Mouse (Mus musculus) embryonic fibroblast, embryonic 13.5 days (primary cell): ENCODE measurements around the gene Pcbp1. TPM values are rescaled to one million over a fixed set of nuclear protein-coding genes. Genes with fewer than 3 reads are reported as not detected.
"Not testable (repeated sequence)": the region's sequence is repeated elsewhere in the genome, so short reads cannot be mapped to it uniquely, and the experiment has no call there.

Experiments
- H3K27ac ChIP-seq: 2 replicates; pipeline ENCODE4 v1.5.1; 2012; ENCODE audit warnings: low read length, control low read depth, inconsistent platforms; ENCODE audit not compliant: insufficient read depth
- H3K4me1 ChIP-seq: 2 replicates; pipeline ENCODE4 v1.6.1; 2011; ENCODE audit warnings: low read length; ENCODE audit not compliant: control insufficient read depth, insufficient read depth
- H3K4me3 ChIP-seq: 2 replicates; pipeline ENCODE4 v1.5.1; 2011; ENCODE audit warnings: mild to moderate bottlenecking, control low read depth, low read length; ENCODE audit not compliant: insufficient read depth
- CTCF ChIP-seq: IDR thresholded peaks from 2 replicates; pipeline ENCODE4 v1.5.1; 2011; ENCODE audit warnings: mild to moderate bottlenecking, control low read depth, low read length, moderate library complexity, borderline replicate concordance; ENCODE audit not compliant: insufficient read depth
- POLR2A ChIP-seq: IDR thresholded peaks from 2 replicates; pipeline ENCODE4 v1.6.1; 2011; ENCODE audit warnings: low read depth, mild to moderate bottlenecking, control low read depth, low read length, moderate library complexity
- polyA plus RNA-seq: library from polyadenylated mRNA; stranded (reverse); fragments of >200 nt; gene quantifications from 2 replicates; pipeline ENCODE4 v1.2.4, GENCODE M21; 2011; ENCODE audit warnings: low read depth; ENCODE audit not compliant: missing spikeins, insufficient read length

Gene Pcbp1
- 176 and 186 TPM in 2 replicates for polyA plus RNA-seq

GRCm38 (mm10) chr6:86526032-86526960 is at the start of gene Pcbp1:
Gene Pcbp1 (minus strand): TSS chr6:86526321.
- TF ChIP-seq CTCF: no peak
- no peak; the same call in 1 of the 2 replicates for TF ChIP-seq POLR2A
- H3K4me3 ChIP-seq: peak within 1 kb of the TSS; percentile 79
- peak within 1 kb of the TSS; percentile 100 for H3K27ac ChIP-seq
- peaks cover 4% of the 10 kb centered on the region for H3K4me1 ChIP-seq

DNA sequence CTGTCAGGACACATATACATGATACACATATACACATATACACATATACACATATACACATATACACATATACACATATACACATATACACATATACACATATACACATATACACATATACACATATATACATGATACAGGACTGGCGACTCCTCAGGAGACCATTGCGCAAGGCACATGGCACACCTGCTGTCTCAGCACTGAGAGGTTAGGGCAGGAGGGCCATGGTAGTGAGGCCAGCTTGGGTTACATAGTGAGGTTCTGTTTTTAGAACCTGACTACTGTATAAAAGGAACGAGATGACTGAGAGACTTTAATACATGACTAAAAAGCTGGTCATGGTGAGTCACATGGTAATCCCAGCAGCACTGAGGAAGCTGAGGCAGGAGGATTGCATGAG is 48.4 kb upstream of the Pcbp1 start:
- Histone ChIP-seq H3K4me3 (no peak overlapping the region), H3K4me1 (peaks cover 5% of the 10 kb centered on the region; the same call in 1 of the 2 replicates), H3K27ac (no peak overlapping the region)
- TF ChIP-seq CTCF (no peak), POLR2A (no peak)

DNA sequence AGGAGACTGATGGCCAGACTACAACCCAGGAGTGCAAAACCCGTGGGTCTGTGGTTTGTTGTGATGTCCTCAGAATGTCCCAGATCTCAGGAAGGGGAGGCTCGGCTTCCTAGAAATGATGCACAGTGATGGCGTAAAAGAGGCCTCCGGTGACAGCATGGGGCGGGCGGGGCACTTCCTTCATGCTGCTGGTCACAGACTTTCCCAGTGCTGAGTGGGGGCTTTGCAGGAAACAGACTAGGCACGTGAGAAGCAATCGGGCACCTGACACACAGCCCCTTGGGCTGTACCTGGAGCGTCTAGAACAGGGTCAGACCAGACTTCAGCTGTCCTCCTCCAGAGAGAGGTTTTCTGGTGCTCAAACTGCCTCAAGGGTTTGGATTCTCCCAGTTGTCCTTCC is 44.7 kb upstream of the Pcbp1 start:
- TF ChIP-seq CTCF (no peak), POLR2A (no peak)
- no peak overlapping the region for H3K27ac ChIP-seq
- no peak overlapping the region for H3K4me3 ChIP-seq
- peaks cover 8% of the 10 kb centered on the region; the same call in 1 of the 2 replicates for H3K4me1 ChIP-seq

DNA sequence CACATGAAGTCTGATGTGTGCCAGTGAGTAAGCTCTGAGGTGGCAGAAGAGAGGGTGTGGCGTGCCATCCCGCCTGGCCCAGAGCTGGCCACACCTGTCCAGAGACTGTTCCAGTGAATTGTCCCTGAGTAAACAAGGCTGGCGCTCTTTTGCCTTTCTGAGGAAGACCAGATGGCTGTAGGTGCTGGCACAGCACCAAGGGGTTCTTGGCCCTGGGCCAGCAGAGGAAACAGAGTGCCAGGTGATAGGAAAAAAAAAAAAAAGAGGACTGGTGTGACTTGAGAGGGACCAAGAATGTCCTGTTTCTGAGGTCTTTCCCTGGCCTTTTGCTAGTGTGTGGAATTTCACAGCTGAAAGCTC is 43.3 kb upstream of the Pcbp1 start:
- no peak for TF ChIP-seq POLR2A
- no peak for TF ChIP-seq CTCF
- H3K4me3 ChIP-seq: no peak overlapping the region
- H3K4me1 ChIP-seq: peaks cover 8% of the 10 kb centered on the region; the same call in 1 of the 2 replicates
- H3K27ac ChIP-seq: no peak overlapping the region

- Histone ChIP-seq H3K4me3 (no peak overlapping the region), H3K27ac (no peak overlapping the region), H3K4me1 (peaks cover 8% of the 10 kb centered on the region; the same call in 1 of the 2 replicates)
- no peak for TF ChIP-seq CTCF
- TF ChIP-seq POLR2A: no peak
Measured at GRCm38 (mm10) chr6:86568816-86569460, 42.8 kb upstream of the Pcbp1 start.

DNA sequence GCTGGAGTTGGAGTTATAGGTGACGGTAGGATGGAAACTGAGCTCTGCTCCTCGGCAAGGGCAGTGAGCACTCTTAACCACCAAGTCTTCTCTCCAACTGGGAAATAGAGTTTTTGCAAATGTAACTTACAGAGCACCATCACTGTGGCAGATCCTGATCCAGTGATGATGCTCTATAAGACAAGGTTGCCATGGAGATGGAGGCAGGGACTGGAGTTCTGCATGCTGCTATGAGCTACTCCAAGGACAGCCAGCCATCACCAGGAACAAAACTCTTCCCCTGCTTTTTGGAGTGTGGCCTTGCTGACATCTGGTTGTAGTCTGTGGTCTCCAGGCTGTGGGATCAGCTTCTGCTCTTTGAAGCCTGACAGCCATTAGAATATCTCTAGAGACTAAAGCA is 39.7 kb upstream of the Pcbp1 start:
- Histone ChIP-seq H3K4me3 (no peak overlapping the region), H3K4me1 (peaks cover 4% of the 10 kb centered on the region; the same call in 1 of the 2 replicates), H3K27ac (no peak overlapping the region)
- TF ChIP-seq POLR2A (no peak), CTCF (no peak)

- H3K4me1 ChIP-seq, H3K27ac ChIP-seq, H3K4me3 ChIP-seq: not testable (repeated sequence)
Measured at GRCm38 (mm10) chr6:86557182-86557581, 31.1 kb upstream of the Pcbp1 start.

GRCm38 (mm10) chr6:86556345-86557058 is 30.4 kb upstream of the Pcbp1 start:
- H3K4me3 ChIP-seq: no peak overlapping the region
- no peak for TF ChIP-seq CTCF
- no peak for TF ChIP-seq POLR2A

GRCm38 (mm10) chr6:86550587-86550986 is 24.5 kb upstream of the Pcbp1 start:
- Histone ChIP-seq H3K4me1 (peaks cover 5% of the 10 kb centered on the region), H3K4me3 (no peak overlapping the region), H3K27ac (no peak overlapping the region)
- TF ChIP-seq CTCF: no peak
- TF ChIP-seq POLR2A: no peak

More at GRCm38 (mm10) chr6:86556345-86557058, 30.4 kb upstream of the Pcbp1 start:
- Histone ChIP-seq H3K4me1 (no peaks in the 10 kb centered on the region), H3K27ac (no peak overlapping the region)

DNA sequence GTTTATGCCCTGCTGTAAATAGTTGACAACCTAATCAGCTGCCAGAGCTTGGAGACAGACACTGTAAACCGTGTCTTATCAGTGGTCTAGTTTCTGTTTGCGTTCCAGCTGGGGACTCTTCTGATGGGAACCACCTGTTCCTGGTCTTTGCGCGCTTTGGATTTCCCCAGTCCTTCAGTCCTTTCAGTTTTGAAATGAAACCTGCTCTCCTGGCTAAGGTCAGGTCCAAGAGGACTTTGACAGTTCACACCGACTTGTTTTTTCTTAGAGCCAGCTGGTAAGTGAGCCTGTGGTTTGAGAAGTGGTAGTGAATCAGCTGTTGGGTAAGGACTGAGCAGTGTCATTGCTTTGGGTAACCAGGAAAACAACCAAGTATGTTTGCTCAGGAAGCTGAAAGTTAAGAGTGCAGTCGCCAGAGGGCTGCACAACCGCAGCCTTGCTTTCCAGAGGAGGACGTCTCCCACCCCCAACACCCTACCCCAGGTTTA is 21.8 kb upstream of the Pcbp1 start:
- Histone ChIP-seq H3K27ac (no peak overlapping the region), H3K4me3 (no peak overlapping the region), H3K4me1 (peaks cover 5% of the 10 kb centered on the region)
- TF ChIP-seq POLR2A: no peak
- TF ChIP-seq CTCF: no peak
